Mouse (Mus musculus) brain, embryonic 14.5 days (tissue): Measurements from ENCODE around the gene Nlrx1. TPM values are rescaled to one million over a fixed set of nuclear protein-coding genes. Genes with fewer than 3 reads are reported as not detected.

Source experiments
- DNase-seq: peaks from one replicate; pipeline ENCODE4 v3.0.0-alpha.2; 2011; ENCODE audit warnings: low read depth
- CTCF ChIP-seq: fragments of 200-500 bp; IDR thresholded peaks from 2 replicates; pipeline ENCODE4 v1.5.1; 2012; ENCODE audit warnings: inconsistent platforms, mild to moderate bottlenecking, moderate library complexity, borderline replicate concordance; ENCODE audit not compliant: insufficient read depth, insufficient read length; ENCODE audit errors: extremely low read depth
- POLR2A ChIP-seq: fragments of 200-500 bp; IDR thresholded peaks from 2 replicates; pipeline ENCODE4 v1.6.1; 2012; ENCODE audit warnings: mild to moderate bottlenecking, inconsistent platforms, borderline replicate concordance; ENCODE audit not compliant: poor library complexity, insufficient read depth, insufficient read length, severe bottlenecking; ENCODE audit errors: extremely low read depth
- polyA plus RNA-seq: library from polyadenylated mRNA; depleted of rRNA; stranded (reverse); fragments of >200 nt; gene quantifications from 2 replicates; pipeline ENCODE4 v1.2.3, GENCODE M21; 2012

Nlrx1 gene
- polyA plus RNA-seq, 1 experiment = 4.5 TPM

GRCm38 (mm10) chr9:44292490-44292889, 24.1 kb upstream of the Nlrx1 start:
- DNase-seq = peak; percentile 67
- TF ChIP-seq CTCF (peak; percentile 57; the same call in 1 of the 2 replicates), POLR2A (no peak)

DNA sequence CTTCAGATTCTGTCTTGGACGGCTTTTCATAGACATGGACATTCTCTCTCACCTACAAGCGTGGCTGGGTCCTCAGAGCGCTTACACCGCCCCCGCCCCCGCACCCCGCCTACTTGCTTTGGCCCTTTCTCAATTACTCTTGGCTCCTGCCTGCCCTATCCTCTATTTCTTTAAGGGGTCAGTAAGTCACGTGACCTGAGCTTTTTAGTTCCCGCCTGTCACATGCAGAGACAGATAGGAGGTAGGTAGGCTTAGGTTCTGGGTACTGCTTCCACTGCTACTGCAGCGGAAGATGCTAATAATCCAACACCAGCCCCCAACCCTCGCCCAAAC, 20.5 kb upstream of the Nlrx1 start:
- no peak for TF ChIP-seq CTCF
- TF ChIP-seq POLR2A = no peak
- DNase-seq = peak; percentile 40

DNA sequence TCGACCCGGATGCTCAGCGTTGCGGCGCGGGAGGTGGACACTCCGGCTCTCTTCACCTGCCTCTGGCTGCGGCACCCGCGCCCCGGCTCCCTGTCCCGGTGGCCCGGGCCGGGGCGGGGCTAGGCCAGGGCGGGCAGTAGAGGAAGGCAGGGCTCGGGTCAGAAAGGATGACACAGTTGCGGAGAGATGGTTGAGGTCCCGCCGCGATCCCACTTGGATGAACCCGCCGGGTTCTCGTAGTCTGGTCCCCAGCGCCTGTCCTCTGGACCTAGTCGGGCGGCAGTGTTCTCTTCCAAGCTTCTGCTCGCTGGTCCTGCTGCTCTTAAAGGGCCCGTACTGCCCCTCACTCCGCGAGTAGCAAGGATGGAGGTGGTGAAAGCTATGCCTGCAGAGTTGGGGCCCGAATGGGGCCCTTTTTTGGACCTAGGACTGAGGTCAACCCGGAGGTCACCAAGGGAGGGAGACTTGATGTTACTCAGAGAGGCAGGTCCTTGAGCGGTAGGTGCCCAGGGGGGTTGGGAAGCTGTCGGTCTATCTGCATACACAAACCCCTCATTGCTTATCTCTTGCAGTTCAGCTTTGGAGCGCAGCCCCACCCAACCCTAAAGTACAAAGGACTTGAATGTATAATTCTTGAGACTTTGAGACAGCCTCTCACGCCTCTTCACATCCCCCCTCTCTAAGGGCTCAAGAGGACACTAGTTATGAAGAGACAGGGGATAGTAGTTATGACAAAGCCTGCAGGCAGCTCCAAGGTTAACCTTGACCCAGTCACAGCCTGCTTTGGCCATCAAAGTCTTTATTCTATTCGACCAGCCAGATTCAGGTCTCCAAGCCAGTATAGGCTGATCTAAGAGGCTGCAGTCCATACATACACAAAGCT, 19.9 kb upstream of the Nlrx1 start, which contains the start of gene Abcg4:
Abcg4 (minus strand) TSS at position 540 of the 883 bp plus-strand sequence.
- DNase-seq = peak; percentile 68
- 0 out of 2 replicates have a peak, but pooled peaks have one; percentile 14 for TF ChIP-seq POLR2A
- TF ChIP-seq CTCF = no peak

GRCm38 (mm10) chr9:44287401-44288075, 19.1 kb upstream of the Nlrx1 start:
- DNase-seq = peak; percentile 71
- TF ChIP-seq POLR2A = 0 out of 2 replicates have a peak, but pooled peaks have one; percentile 2
- TF ChIP-seq CTCF = no peak

GRCm38 (mm10) chr9:44287003-44287400, 18.6 kb upstream of the Nlrx1 start:
- TF ChIP-seq POLR2A (no peak), CTCF (no peak)
- DNase-seq = peak; percentile 16

GRCm38 (mm10) chr9:44286256-44286850, 18.0 kb upstream of the Nlrx1 start:
- no peak for TF ChIP-seq CTCF
- TF ChIP-seq POLR2A = no peak
- DNase-seq = no peak

GRCm38 (mm10) chr9:44283183-44283582, 14.8 kb upstream of the Nlrx1 start:
- TF ChIP-seq POLR2A = no peak
- TF ChIP-seq CTCF = no peak
- DNase-seq = no peak

DNA sequence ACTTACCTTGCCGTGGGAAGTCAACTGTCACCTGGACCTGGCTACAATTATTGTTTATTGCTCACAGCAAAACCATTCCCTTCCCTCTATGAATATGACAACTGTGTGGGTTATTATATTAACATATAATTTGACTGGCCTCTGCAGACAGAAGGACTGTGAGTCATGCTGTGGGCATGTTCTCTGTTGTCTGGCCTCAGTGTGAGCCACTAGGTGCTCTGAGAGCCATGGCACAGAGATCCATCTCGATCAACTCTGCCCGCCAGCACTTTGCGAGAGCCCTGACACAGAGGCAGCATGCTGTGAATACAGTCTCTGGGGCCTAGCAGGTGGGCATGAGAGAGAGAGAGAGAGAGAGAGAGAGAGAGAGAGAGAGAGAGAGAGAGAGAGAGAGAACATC, 1.6 kb upstream of the Nlrx1 start:
- DNase-seq = no peak
- TF ChIP-seq CTCF (no peak), POLR2A (no peak)

GRCm38 (mm10) chr9:44269077-44269476, 678 bp upstream of the Nlrx1 start:
- no peak for DNase-seq
- TF ChIP-seq POLR2A (no peak), CTCF (peak; percentile 30; the same call in 1 of the 2 replicates)

- peak; percentile 92 for DNase-seq
- TF ChIP-seq CTCF (peak; percentile 60), POLR2A (peak; percentile 46)
These were observed 405 bp downstream of the Nlrx1 start for GRCm38 (mm10) chr9:44268027-44268360.

GRCm38 (mm10) chr9:44267319-44268026, 926 bp downstream of the Nlrx1 start:
- TF ChIP-seq CTCF = no peak
- TF ChIP-seq POLR2A = no peak
- DNase-seq = peak; percentile 31
